Mouse (Mus musculus) ES-Bruce4 (cell line): Measurements from ENCODE around the gene Acacb.

Experiments used
- EP300 ChIP-seq: IDR thresholded peaks from 2 replicates; pipeline ENCODE4 v1.6.1; 2011; ENCODE audit warnings: low read depth, low read length; ENCODE audit not compliant: insufficient read depth
- POLR2A ChIP-seq: IDR thresholded peaks from one replicate; pipeline ENCODE4 v1.8.1; 2011; ENCODE audit warnings: low read length; ENCODE audit not compliant: insufficient read depth

- TF ChIP-seq POLR2A = no peak
- TF ChIP-seq EP300 = no peak
Observed at GRCm38 (mm10) chr5:114259495-114259894, 113.2 kb downstream of the Acacb start.
